Mouse (Mus musculus): ENCODE results near the gene Etnk2. TPM values are rescaled to one million over a fixed set of nuclear protein-coding genes. Genes with fewer than 3 reads are reported as not detected.

Gene Etnk2
- polyA plus RNA-seq, 1 experiment from 2014 or later = 5.9 TPM

DNA sequence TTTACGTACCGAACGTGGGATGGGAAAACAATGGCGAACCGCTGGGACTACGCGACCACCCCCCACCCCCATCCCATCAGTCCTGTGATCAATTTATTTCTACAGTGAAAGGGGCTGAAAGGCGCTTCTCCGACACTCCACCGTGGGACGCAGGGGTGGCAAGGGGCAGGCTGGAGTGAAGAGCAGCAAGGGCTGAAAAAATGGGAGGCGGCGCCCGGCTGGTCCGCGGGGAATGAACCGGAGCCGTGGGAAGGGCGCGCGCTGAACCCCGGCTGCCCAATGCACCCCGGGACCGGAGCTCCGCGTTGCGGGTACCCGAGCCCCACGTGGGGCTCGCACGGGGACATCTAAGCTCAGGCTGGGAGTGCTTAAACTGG, 59.8 kb downstream of the Etnk2 start:
- Histone ChIP-seq H3K36me3 (no peaks in the 10 kb centered on the region), H3K27me3 (no peaks in the 10 kb centered on the region), H3K4me2 (replicated peaks) (peak overlapping the region; percentile 100), H3K4me3 (peak overlapping the region; percentile 80), H3K4me1 (peaks cover 21% of the 10 kb centered on the region), H3K27ac (replicated peaks) (peak overlapping the region; percentile 83; the same call in 1 of the 2 replicates), H3K9ac (replicated peaks) (peak overlapping the region; percentile 73), H3K9me3 (no peaks in the 10 kb centered on the region)
- peak; percentile 33; the same call in 1 of the 2 replicates for ATAC-seq (replicated peaks)
- WGBS = 0% methylated on average over 31 of the region's 31 CpGs

DNA sequence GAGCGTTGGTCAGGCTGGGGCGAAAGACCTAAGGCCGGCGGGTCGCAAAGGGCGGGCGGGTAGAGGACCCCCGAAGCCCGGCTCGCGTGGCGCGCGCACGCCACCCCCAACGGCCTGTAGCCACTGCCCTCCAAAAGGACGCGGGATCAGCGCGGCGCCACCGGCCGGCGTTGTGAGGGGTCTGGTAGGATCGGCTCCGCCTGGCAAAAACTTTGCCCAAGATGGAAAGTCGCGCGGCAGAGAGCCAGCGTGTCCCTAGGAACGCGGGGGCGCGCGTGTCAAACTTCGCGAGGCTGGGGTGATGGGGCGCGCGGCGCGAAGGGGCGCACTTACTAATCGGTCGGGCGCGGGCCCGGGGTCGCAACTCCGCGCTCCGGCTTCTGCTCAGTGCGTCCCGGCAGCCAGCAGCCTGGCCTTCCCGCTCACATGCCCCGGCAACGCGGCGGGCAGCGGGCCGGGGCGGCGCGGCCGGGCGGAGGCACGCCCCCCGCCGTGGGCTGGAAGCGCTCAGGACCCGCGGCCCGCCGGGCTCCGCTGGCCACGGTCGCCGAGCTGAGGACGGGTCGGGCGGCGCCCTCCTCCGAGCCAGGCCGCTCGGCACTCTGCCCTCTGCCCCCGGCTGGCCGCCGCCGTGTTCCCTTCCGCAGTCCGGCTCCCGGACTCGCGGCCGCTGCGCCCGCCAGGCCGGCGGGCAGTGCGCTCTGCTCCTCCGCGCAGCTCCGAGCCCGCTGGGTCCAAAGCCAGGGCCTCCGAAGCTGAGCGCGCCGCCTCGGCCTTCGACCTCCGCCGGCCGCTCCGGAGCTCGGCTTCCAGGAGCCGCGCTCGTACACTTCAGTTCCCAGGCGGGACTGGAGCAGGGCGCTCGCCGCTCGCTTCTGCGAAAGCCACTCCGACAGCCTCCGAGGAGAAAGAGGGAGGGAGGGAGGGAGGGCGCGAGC, 60.4 kb downstream of the Etnk2 start, which contains the start of gene Sox13:
Gene Sox13 (minus strand): TSS at position 835 of the 938 bp plus-strand sequence.
- H3K9ac ChIP-seq (replicated peaks) = peak within 1 kb of the TSS; percentile 73
- WGBS = under 1% methylated on average over 107 of the region's 128 CpGs
- peak within 1 kb of the TSS; percentile 80 for H3K4me3 ChIP-seq
- H3K27me3 ChIP-seq = no peaks in the 10 kb centered on the region
- no peaks in the 10 kb centered on the region for H3K9me3 ChIP-seq
- H3K4me1 ChIP-seq = peaks cover 17% of the 10 kb centered on the region
- peak; percentile 73 for ATAC-seq (replicated peaks)
- peak within 1 kb of the TSS; percentile 83 for H3K27ac ChIP-seq (replicated peaks)
- H3K36me3 ChIP-seq = no peaks in the 10 kb centered on the region
- H3K4me2 ChIP-seq (replicated peaks) = peak within 1 kb of the TSS; percentile 100

DNA sequence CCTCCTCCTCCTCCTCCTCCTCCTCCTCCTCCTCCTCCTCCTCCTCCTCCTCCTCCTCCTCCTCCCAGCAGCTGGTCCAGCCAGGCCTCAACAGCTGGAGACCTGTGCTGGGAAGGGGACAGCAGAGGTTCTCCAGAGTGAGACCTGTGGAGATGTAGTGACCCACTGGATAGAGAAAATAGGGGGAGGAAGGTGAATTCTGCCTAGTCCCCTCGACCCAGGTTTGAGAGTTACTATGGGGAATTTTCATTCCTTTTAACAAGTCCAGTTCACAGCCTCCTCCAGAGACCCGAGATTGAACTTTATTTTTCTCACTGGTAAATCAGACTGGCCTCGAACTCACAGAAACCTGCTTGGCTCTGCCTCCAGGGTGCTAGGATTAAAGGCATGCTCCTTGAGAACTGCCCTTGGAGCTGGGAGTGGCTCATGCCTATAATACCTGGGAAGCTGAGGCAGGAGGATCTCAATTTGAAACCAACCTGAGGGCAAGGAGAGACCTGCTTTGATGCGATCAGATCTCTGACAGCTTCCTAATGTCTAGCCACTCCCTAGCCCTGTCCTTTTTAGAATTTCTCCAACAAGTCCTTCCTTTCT, 61.3 kb downstream of the Etnk2 start:
- no peaks in the 10 kb centered on the region for H3K36me3 ChIP-seq
- peak overlapping the region; percentile 80; the same call in 1 of the 2 replicates for H3K4me3 ChIP-seq

More for the DNA sequence above, 61.3 kb downstream of the Etnk2 start:
- ATAC-seq (replicated peaks) = no peak
- H3K9ac ChIP-seq (replicated peaks) = no peak overlapping the region
- H3K4me2 ChIP-seq (replicated peaks) = peak overlapping the region; percentile 100; the same call in 1 of the 2 replicates
- 0 out of 2 replicates have a peak, but pooled peaks cover 4% of the 10 kb centered on the region for H3K9me3 ChIP-seq
- 0 out of 2 replicates have a peak overlapping the region, but pooled peaks have one; percentile 15 for H3K27ac ChIP-seq (replicated peaks)
- 56% methylated on average over 4 of the region's 4 CpGs for WGBS
- no peaks in the 10 kb centered on the region for H3K27me3 ChIP-seq
- H3K4me1 ChIP-seq = peaks cover 17% of the 10 kb centered on the region

Other genes starting within 250 kb of the Etnk2 start
- 31.8 and 32.0 TPM in 2 replicates for gene Ppp1r15b, start 232.4 kb upstream of the Etnk2 start, polyA plus RNA-seq (2015; fragmentation: Nextera tagmentation; extraction: Ambion mirVana)
- gene Plekha6, start 199.4 kb upstream of the Etnk2 start, polyA plus RNA-seq (2015; fragmentation: Nextera tagmentation; extraction: Ambion mirVana) = 10.6 and 12.8 TPM in 2 replicates
- 0.32 TPM in 1 of 2 replicates, not detected in the other for gene Golt1a, start 53.8 kb upstream of the Etnk2 start, polyA plus RNA-seq (2015; fragmentation: Nextera tagmentation; extraction: Ambion mirVana)
- not detected in 2 replicates for gene Kiss1, start 41.7 kb upstream of the Etnk2 start, polyA plus RNA-seq (2015; fragmentation: Nextera tagmentation; extraction: Ambion mirVana)
- not detected in 2 replicates for gene Ren1, start 13.1 kb upstream of the Etnk2 start, polyA plus RNA-seq (2015; fragmentation: Nextera tagmentation; extraction: Ambion mirVana)
- gene Sox13, start 60.8 kb downstream of the Etnk2 start, polyA plus RNA-seq (2015; fragmentation: Nextera tagmentation; extraction: Ambion mirVana) = 4.6 and 5.1 TPM in 2 replicates
- gene Snrpe, start 246.7 kb downstream of the Etnk2 start, polyA plus RNA-seq (2015; fragmentation: Nextera tagmentation; extraction: Ambion mirVana) = 550 and 591 TPM in 2 replicates